Mouse (Mus musculus) G1E (cell line): ENCODE data around the gene Cd3e. TPM values are rescaled to one million over a fixed set of nuclear protein-coding genes. Genes with fewer than 3 reads are reported as not detected.

Source experiments
- ATAC-seq: 2 replicates; pipeline ENCODE4 v1.8.0; 2016; ENCODE audit warnings: mild to moderate bottlenecking; ENCODE audit not compliant: insufficient number of reproducible peaks, poor library complexity, low FRiP score, severe bottlenecking; ENCODE audit errors: extremely low read depth
- DNase-seq: peaks from one replicate; pipeline ENCODE4 v3.0.0; 2012; ENCODE audit warnings: low spot score
- H3K27me3 ChIP-seq: 2 replicates; pipeline ENCODE4 v1.6.1; 2012; ENCODE audit warnings: mild to moderate bottlenecking, low read length, inconsistent platforms; ENCODE audit not compliant: insufficient read depth
- H3K36me3 ChIP-seq: replicated peaks from 2 replicates; pipeline ENCODE3; 2012; ENCODE audit warnings: mild to moderate bottlenecking, inconsistent platforms
- H3K4me1 ChIP-seq: 2 replicates; pipeline ENCODE4 v1.6.1; 2012; ENCODE audit warnings: low read depth, low read length, inconsistent platforms, mixed read lengths; ENCODE audit not compliant: insufficient read depth
- H3K4me3 ChIP-seq: 2 replicates; pipeline ENCODE4 v1.5.1; 2012; ENCODE audit warnings: low read depth, mild to moderate bottlenecking, inconsistent platforms, low read length, moderate library complexity, mixed read lengths
- H3K9me3 ChIP-seq: replicated peaks from 2 replicates; pipeline ENCODE4 v1.6.1; 2012; ENCODE audit warnings: inconsistent platforms
- CTCF ChIP-seq: IDR thresholded peaks from 2 replicates; pipeline ENCODE4 v1.5.1; 2012; ENCODE audit warnings: low read depth, low read length, inconsistent platforms, mixed read lengths
- GATA1 ChIP-seq: IDR thresholded peaks from 2 replicates; pipeline ENCODE4 v1.6.1; 2012; ENCODE audit warnings: borderline replicate concordance, low read length, inconsistent platforms, mixed read lengths
- GATA2 ChIP-seq: IDR thresholded peaks from 2 replicates; pipeline ENCODE4 v1.6.1; 2012; ENCODE audit warnings: low read depth, low read length, inconsistent platforms, borderline replicate concordance
- POLR2AphosphoS5 ChIP-seq: IDR thresholded peaks from 2 replicates; pipeline ENCODE4 v1.6.1; 2012; ENCODE audit warnings: low read depth, low read length, inconsistent platforms; ENCODE audit not compliant: insufficient replicate concordance
- TAL1 ChIP-seq: conservative IDR thresholded peaks from 2 replicates; pipeline ENCODE4 v1.6.1; 2012; ENCODE audit warnings: low read depth, low read length, inconsistent platforms, mixed read lengths
- polyA plus RNA-seq: library from polyadenylated mRNA; stranded (reverse); fragments of >175 nt; gene quantifications from 2 replicates; pipeline ENCODE4 v1.2.3, GENCODE M21; 2012
- total RNA-seq, 2 experiments: library from RNA; stranded (forward) in 1 of 2; stranded (reverse) in 1 of 2; fragments of 200-1000 nt in 1 of 2; fragments of >200 nt in 1 of 2; fragmentation: Nextera tagmentation in 1 of 2; gene quantifications; 2 replicates each; pipeline ENCODE4 v1.2.3; 2014 to 2017

Gene Cd3e
- total and polyA plus RNA-seq, 3 experiments = 0.16 TPM; not detected in 2

GRCm38 (mm10) chr9:44992271-44992670, 17.2 kb downstream of the Cd3e start:
- H3K36me3 ChIP-seq = no peaks in the 10 kb centered on the region
- DNase-seq = no peak
- no peak overlapping the region for H3K4me3 ChIP-seq

GRCm38 (mm10) chr9:44991821-44992220, 17.6 kb downstream of the Cd3e start:
- Histone ChIP-seq H3K4me1 (no peaks in the 10 kb centered on the region), H3K36me3 (no peaks in the 10 kb centered on the region), H3K27me3 (0 out of 2 replicates have a peak, but pooled peaks cover 2% of the 10 kb centered on the region), H3K9me3 (no peaks in the 10 kb centered on the region), H3K4me3 (no peak overlapping the region)
- ATAC-seq = no peak
- TF ChIP-seq CTCF = no peak
- no peak for TF ChIP-seq GATA1
- TF ChIP-seq POLR2AphosphoS5 = no peak
- no peak for DNase-seq

More at GRCm38 (mm10) chr9:44992271-44992670, 17.2 kb downstream of the Cd3e start:
- no peak for ATAC-seq
- Histone ChIP-seq H3K4me1 (no peaks in the 10 kb centered on the region), H3K27me3 (0 out of 2 replicates have a peak, but pooled peaks cover 2% of the 10 kb centered on the region), H3K9me3 (no peaks in the 10 kb centered on the region)
- TF ChIP-seq CTCF (no peak), POLR2AphosphoS5 (no peak), GATA1 (no peak), TAL1 (no peak), GATA2 (no peak)

- no peaks in the 10 kb centered on the region for H3K36me3 ChIP-seq
- no peak for ATAC-seq
- H3K4me3 ChIP-seq = no peak overlapping the region
Observed at GRCm38 (mm10) chr9:44986976-44987375, 22.5 kb downstream of the Cd3e start.

GRCm38 (mm10) chr9:44986242-44986781, 23.1 kb downstream of the Cd3e start:
- no peaks in the 10 kb centered on the region for H3K4me1 ChIP-seq
- no peak overlapping the region for H3K4me3 ChIP-seq
- DNase-seq = no peak
- no peak for ATAC-seq
- H3K36me3 ChIP-seq = no peaks in the 10 kb centered on the region
- TF ChIP-seq GATA1 = no peak
- TF ChIP-seq POLR2AphosphoS5 = no peak
- TF ChIP-seq TAL1 = no peak
- TF ChIP-seq CTCF = no peak
- TF ChIP-seq GATA2 = no peak
- H3K27me3 ChIP-seq = peaks cover 17% of the 10 kb centered on the region
- no peaks in the 10 kb centered on the region for H3K9me3 ChIP-seq

More at GRCm38 (mm10) chr9:44986976-44987375, 22.5 kb downstream of the Cd3e start:
- TF ChIP-seq POLR2AphosphoS5 (no peak), CTCF (no peak), GATA1 (no peak), TAL1 (no peak), GATA2 (no peak)
- H3K27me3 ChIP-seq = peaks cover 14% of the 10 kb centered on the region
- no peaks in the 10 kb centered on the region for H3K4me1 ChIP-seq
- DNase-seq = no peak
- no peaks in the 10 kb centered on the region for H3K9me3 ChIP-seq

- ATAC-seq = no peak
- H3K9me3 ChIP-seq = no peaks in the 10 kb centered on the region
- no peak overlapping the region for H3K4me3 ChIP-seq
Observed at GRCm38 (mm10) chr9:44985721-44986161, 23.7 kb downstream of the Cd3e start.

GRCm38 (mm10) chr9:44983001-44983400, 26.4 kb downstream of the Cd3e start:
- H3K36me3 ChIP-seq = no peaks in the 10 kb centered on the region
- DNase-seq (no peak), ATAC-seq (no peak)
- TF ChIP-seq POLR2AphosphoS5 = no peak
- no peak for TF ChIP-seq CTCF
- TF ChIP-seq GATA2 = no peak
- no peak for TF ChIP-seq TAL1
- no peak for TF ChIP-seq GATA1
- H3K4me1 ChIP-seq = peaks cover 9% of the 10 kb centered on the region
- H3K27me3 ChIP-seq = peaks cover 31% of the 10 kb centered on the region
- H3K4me3 ChIP-seq = no peak overlapping the region
- H3K9me3 ChIP-seq = no peaks in the 10 kb centered on the region

More at GRCm38 (mm10) chr9:44985721-44986161, 23.7 kb downstream of the Cd3e start:
- Histone ChIP-seq H3K27me3 (peaks cover 17% of the 10 kb centered on the region), H3K4me1 (no peaks in the 10 kb centered on the region), H3K36me3 (no peaks in the 10 kb centered on the region)
- DNase-seq = no peak
- TF ChIP-seq GATA1 (no peak), GATA2 (no peak), CTCF (no peak), TAL1 (no peak), POLR2AphosphoS5 (no peak)

GRCm38 (mm10) chr9:44982531-44982930, 26.9 kb downstream of the Cd3e start:
- TF ChIP-seq CTCF (no peak), GATA2 (no peak), TAL1 (no peak), POLR2AphosphoS5 (no peak), GATA1 (no peak)
- no peak for ATAC-seq
- Histone ChIP-seq H3K36me3 (no peaks in the 10 kb centered on the region), H3K4me3 (no peak overlapping the region), H3K27me3 (peaks cover 31% of the 10 kb centered on the region), H3K4me1 (peaks cover 9% of the 10 kb centered on the region), H3K9me3 (no peaks in the 10 kb centered on the region)
- DNase-seq = no peak
